Comparison of ENCODE assay signal across 12 mouse cellular contexts in the genomic region with DNA sequence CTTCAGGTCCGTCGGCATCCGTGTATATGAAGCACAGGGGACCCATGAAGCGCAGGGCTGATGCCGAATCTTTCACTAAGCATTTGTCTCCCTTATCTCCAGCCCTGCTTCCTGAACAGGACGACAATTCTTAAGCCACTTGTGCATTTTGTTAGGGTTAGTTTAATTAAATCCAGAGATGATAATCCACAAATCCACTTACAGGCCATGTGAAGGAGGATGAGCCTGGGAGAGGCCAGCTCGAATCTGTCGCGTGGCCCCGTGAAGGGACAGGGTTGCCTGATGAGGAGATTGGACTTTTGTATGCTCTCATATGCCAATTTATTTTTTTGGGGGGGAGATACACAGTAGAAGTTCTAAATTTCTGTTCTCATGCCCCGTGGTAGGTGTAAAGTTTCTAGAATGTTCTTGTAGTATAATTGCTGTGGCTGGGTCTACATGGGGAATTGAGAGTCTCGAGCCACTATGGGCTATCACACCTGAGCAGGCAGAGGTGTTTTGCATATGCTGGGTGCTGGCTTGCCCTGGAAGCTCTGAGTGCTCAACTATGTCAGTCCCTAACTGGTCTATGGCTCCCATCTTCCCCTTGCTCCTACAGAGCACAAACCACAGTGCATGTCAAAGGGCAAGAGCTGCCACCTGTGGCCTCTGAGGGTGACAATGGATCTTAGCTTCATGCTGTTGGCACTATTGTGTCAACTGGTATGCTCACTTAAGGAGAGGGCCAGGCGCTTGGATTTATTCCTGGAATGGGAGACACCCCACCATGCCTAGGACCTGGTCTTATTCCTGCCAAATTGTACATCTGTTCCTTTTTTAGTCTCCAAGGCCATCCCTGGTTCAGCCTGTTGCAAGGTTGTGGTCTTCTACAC. TPM values are rescaled to one million over a fixed set of nuclear protein-coding genes. Genes with fewer than 3 reads are reported as not detected.
A peak's percentile ranks its signal among the peaks of the same experiment; 100 is the strongest.
DNase-seq lines count a peak whose midpoint lies in the region; ATAC-seq and TF ChIP-seq lines count a peak whose summit lies in the region.
"Had no signal": no experiment of that assay in that cellular context is flagged by ENCODE, and none has a peak within 500 bp of the region (broad histone marks: within the 10 kb centered on the region; RNA-seq: fewer than 3 reads in every experiment).

No protein-coding gene starts in this region.

- H3K9me3 ChIP-seq in hindbrain, embryonic 12.5 days (replicated peaks) = no peaks in the 10 kb centered on the region
- no peaks in the 10 kb centered on the region for H3K9me3 ChIP-seq in hindbrain, embryonic 14.5 days (ENCODE audit: control insufficient read depth, low read length)
- no peaks in the 10 kb centered on the region for H3K9me3 ChIP-seq in midbrain, embryonic 14.5 days (ENCODE audit: control insufficient read depth, low read length)
- H3K9me3 ChIP-seq: heart, embryonic 15.5 days had no signal

- H3K4me3 ChIP-seq in cerebellum, adult 2 months (replicated peaks; ENCODE audit: insufficient read depth, low read depth, low read length) = no peak overlapping the region
- no peak overlapping the region for H3K4me3 ChIP-seq in hindbrain, embryonic 12.5 days
- no peak overlapping the region for H3K4me3 ChIP-seq in hindbrain, embryonic 14.5 days (replicated peaks; ENCODE audit: low read length)
- no peak overlapping the region for H3K4me3 ChIP-seq in midbrain, embryonic 14.5 days (replicated peaks; ENCODE audit: low read depth, low read length)
- H3K4me3 ChIP-seq: erythroblast, embryonic 14.5 days; heart, embryonic 15.5 days had no signal

- no peak for ATAC-seq in hindbrain, embryonic 12.5 days (ENCODE audit: low FRiP score)
- ATAC-seq in hindbrain, embryonic 14.5 days (ENCODE audit: low FRiP score) = no peak
- no peak for ATAC-seq in midbrain, embryonic 14.5 days (ENCODE audit: low FRiP score, low TSS enrichment)
- no peak for ATAC-seq in granulocyte monocyte progenitor cell, adult 5-6 weeks (replicated peaks; ENCODE audit: poor library complexity, severe bottlenecking)

- 74% methylated on average over 13 of the region's 13 CpGs for WGBS in cerebellum, adult 2 months
- WGBS in hindbrain, embryonic 12.5 days = 65% methylated on average over 13 of the region's 13 CpGs
- WGBS in hindbrain, embryonic 14.5 days = 62% methylated on average over 13 of the region's 13 CpGs
- WGBS in midbrain, embryonic 14.5 days = 38% methylated on average over 13 of the region's 13 CpGs

- no peak for TF ChIP-seq CTCF in cerebellum, adult 2 months (IDR thresholded peaks at IDR 0.05; ENCODE audit: borderline replicate concordance, insufficient read depth, low read depth, low read length)

- DNase-seq in cerebellum, adult 2 months = peak; percentile 33 to 62
- DNase-seq in cerebellum, postnatal 36 days = no peak
- no peak for DNase-seq in hindbrain, embryonic 14.5 days (ENCODE audit: low spot score)
- peak; percentile 60 for DNase-seq in brain, adult 2 months (ENCODE audit: low read depth, low spot score)
- no peak for DNase-seq in midbrain, embryonic 14.5 days
- DNase-seq in lung, adult 18-20 months = no peak
- DNase-seq: adrenal gland, adult 8-10 months had no signal

- no peaks in the 10 kb centered on the region for H3K36me3 ChIP-seq in hindbrain, embryonic 12.5 days
- no peaks in the 10 kb centered on the region for H3K36me3 ChIP-seq in hindbrain, embryonic 14.5 days (replicated peaks; ENCODE audit: control insufficient read depth, insufficient read depth)
- no peaks in the 10 kb centered on the region for H3K36me3 ChIP-seq in midbrain, embryonic 14.5 days (ENCODE audit: control insufficient read depth, insufficient read depth, low read length)
- H3K36me3 ChIP-seq: heart, embryonic 15.5 days had no signal

- H3K27ac ChIP-seq in cerebellum, adult 2 months (ENCODE audit: insufficient read depth, low read length) = no peak overlapping the region
- peak overlapping the region; percentile 92; the same call in 1 of the 2 replicates for H3K27ac ChIP-seq in hindbrain, embryonic 12.5 days
- H3K27ac ChIP-seq in hindbrain, embryonic 14.5 days = no peak overlapping the region
- H3K27ac ChIP-seq in midbrain, embryonic 14.5 days (replicated peaks; ENCODE audit: low read depth, low read length) = peak overlapping the region; percentile 87; the same call in 1 of the 2 replicates
- H3K27ac ChIP-seq: heart, embryonic 15.5 days; liver, embryonic 14.5 days had no signal

- no peaks in the 10 kb centered on the region for H3K27me3 ChIP-seq in cerebellum, adult 2 months (ENCODE audit: control insufficient read depth, insufficient read depth, low read length)
- H3K27me3 ChIP-seq in hindbrain, embryonic 12.5 days = 0 out of 2 replicates have a peak, but pooled peaks cover 3% of the 10 kb centered on the region
- no peaks in the 10 kb centered on the region for H3K27me3 ChIP-seq in hindbrain, embryonic 14.5 days (ENCODE audit: control insufficient read depth, insufficient read depth, low read length)
- no peaks in the 10 kb centered on the region; the same call in 1 of the 2 replicates for H3K27me3 ChIP-seq in midbrain, embryonic 14.5 days (ENCODE audit: control insufficient read depth, insufficient read depth, low read length)

- peaks cover 48% of the 10 kb centered on the region for H3K4me1 ChIP-seq in cerebellum, adult 2 months (ENCODE audit: control insufficient read depth, insufficient read depth, low read length)
- peaks cover 78% of the 10 kb centered on the region for H3K4me1 ChIP-seq in hindbrain, embryonic 12.5 days
- H3K4me1 ChIP-seq in hindbrain, embryonic 14.5 days (replicated peaks; ENCODE audit: control insufficient read depth, insufficient read depth, low read length) = peaks cover 68% of the 10 kb centered on the region
- H3K4me1 ChIP-seq in midbrain, embryonic 14.5 days (ENCODE audit: control insufficient read depth, insufficient read depth, low read length) = peaks cover 62% of the 10 kb centered on the region

- no peak overlapping the region for H3K4me2 ChIP-seq in hindbrain, embryonic 12.5 days (replicated peaks)
- no peak overlapping the region for H3K4me2 ChIP-seq in hindbrain, embryonic 14.5 days (replicated peaks)
- no peak overlapping the region for H3K4me2 ChIP-seq in midbrain, embryonic 14.5 days (ENCODE audit: low read length)
- H3K4me2 ChIP-seq: heart, embryonic 15.5 days had no signal

- no peak overlapping the region for H3K9ac ChIP-seq in hindbrain, embryonic 12.5 days
- no peak overlapping the region for H3K9ac ChIP-seq in hindbrain, embryonic 14.5 days
- no peak overlapping the region for H3K9ac ChIP-seq in midbrain, embryonic 14.5 days (replicated peaks; ENCODE audit: low read length)
- H3K9ac ChIP-seq: heart, embryonic 15.5 days; liver, embryonic 14.5 days had no signal

- no peak for TF ChIP-seq POLR2A in cerebellum, adult 2 months (IDR thresholded peaks at IDR 0.05; ENCODE audit: borderline replicate concordance, insufficient read depth, low read length)

RNA-seq across cellular contexts. Expression of gene Tpra1, which starts 34.5 kb away (rescaled TPM):
- polyA plus RNA-seq in cerebellum, adult 2 months (2012; rRNA removed) = 206 and 236 TPM in 2 replicates
- 67.3 and 76.0 TPM in 2 replicates for polyA plus RNA-seq in hindbrain, embryonic 12.5 days (2016; fragmentation: Nextera tagmentation; extraction: Ambion mirVana)
- 45.8 and 48.5 TPM in 2 replicates for polyA plus RNA-seq in hindbrain, embryonic 14.5 days (2014; fragmentation: Nextera tagmentation; extraction: Ambion mirVana)
- polyA plus RNA-seq in midbrain, embryonic 14.5 days (2014; fragmentation: Nextera tagmentation; extraction: Ambion mirVana) = 50.0 and 77.0 TPM in 2 replicates
- total RNA-seq in granulocyte monocyte progenitor cell, adult 5-6 weeks (2014; fragmentation: Nextera tagmentation) = 25.1 and 62.6 TPM in 2 replicates
- 28.7 and 30.9 TPM in 2 replicates for total RNA-seq in granulocyte monocyte progenitor cell, adult 5-6 weeks (2017)

RNA-seq across cellular contexts. Expression of gene Mcm2, which starts 38.0 kb away (rescaled TPM):
- 7.5 and 9.8 TPM in 2 replicates for polyA plus RNA-seq in cerebellum, adult 2 months (2012; rRNA removed)
- polyA plus RNA-seq in hindbrain, embryonic 12.5 days (2016; fragmentation: Nextera tagmentation; extraction: Ambion mirVana) = 119 and 130 TPM in 2 replicates
- polyA plus RNA-seq in hindbrain, embryonic 14.5 days (2014; fragmentation: Nextera tagmentation; extraction: Ambion mirVana) = 27.0 and 30.2 TPM in 2 replicates
- 22.2 and 39.0 TPM in 2 replicates for polyA plus RNA-seq in midbrain, embryonic 14.5 days (2014; fragmentation: Nextera tagmentation; extraction: Ambion mirVana)
- total RNA-seq in granulocyte monocyte progenitor cell, adult 5-6 weeks (2014; fragmentation: Nextera tagmentation) = 148 and 183 TPM in 2 replicates
- total RNA-seq in granulocyte monocyte progenitor cell, adult 5-6 weeks (2017) = 153 and 168 TPM in 2 replicates

Comparison
In these comparisons a context has a peak if more than half of its experiments do, and no peak if none do; other contexts are left out.
1. DNase-seq: peak in cerebellum, adult 2 months (2 of 2) and brain, adult 2 months (single experiment); none in cerebellum, postnatal 36 days (0 of 2), hindbrain, embryonic 14.5 days (single experiment), midbrain, embryonic 14.5 days (single experiment) and lung, adult 18-20 months (0 of 2).
2. H3K27ac ChIP-seq: peak in hindbrain, embryonic 12.5 days (single experiment) and midbrain, embryonic 14.5 days (single experiment); none in cerebellum, adult 2 months (single experiment) and hindbrain, embryonic 14.5 days (single experiment).